Mouse (Mus musculus): ENCODE measurements around the gene Lamb1. TPM values are rescaled to one million over a fixed set of nuclear protein-coding genes. Genes with fewer than 3 reads are reported as not detected.
A peak's percentile ranks its signal among the peaks of the same experiment; 100 is the strongest.

The Lamb1 gene
- total and polyA plus RNA-seq, 3 experiments = 0.11 TPM; not detected in 2

DNA sequence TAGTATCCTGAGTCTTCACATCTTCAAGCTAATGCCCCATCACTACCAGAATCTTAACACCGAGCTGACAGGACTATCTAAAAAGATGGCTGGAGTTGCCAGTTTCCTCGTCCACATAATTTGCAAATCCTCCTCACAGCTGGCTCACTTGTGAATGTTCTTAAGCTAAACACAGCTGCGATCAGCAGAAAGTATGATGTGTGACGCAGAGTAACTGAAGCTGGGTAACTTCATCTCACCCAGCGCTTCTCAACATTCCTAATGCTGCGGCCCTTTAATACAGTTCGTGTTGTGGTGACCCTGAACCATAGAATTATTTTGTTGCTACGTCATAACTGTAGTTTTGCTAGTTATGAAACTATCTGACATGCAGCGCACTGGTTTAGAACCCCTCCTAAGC, 62.1 kb downstream of the Lamb1 start:
- no peak for ATAC-seq (ENCODE audit: extremely low read depth, insufficient number of reproducible peaks, low FRiP score, poor library complexity, severe bottlenecking)
- H3K4me1 ChIP-seq (ENCODE audit: insufficient read depth, low read depth, low read length) = no peaks in the 10 kb centered on the region
- peaks cover 18% of the 10 kb centered on the region for H3K36me3 ChIP-seq (replicated peaks)
- H3K9me3 ChIP-seq (replicated peaks) = no peaks in the 10 kb centered on the region
- H3K4me3 ChIP-seq (ENCODE audit: low read depth, low read length) = no peak overlapping the region
- peaks cover 15% of the 10 kb centered on the region for H3K27me3 ChIP-seq (ENCODE audit: insufficient read depth, low read length)
- TF ChIP-seq CTCF (IDR thresholded peaks at IDR 0.05; ENCODE audit: low read depth, low read length) (no peak), GATA1 (IDR thresholded peaks at IDR 0.05; ENCODE audit: borderline replicate concordance, low read length) (no peak), TAL1 (conservative IDR thresholded peaks at IDR 0.05; ENCODE audit: low read depth, low read length) (no peak), GATA2 (IDR thresholded peaks at IDR 0.05; ENCODE audit: borderline replicate concordance, low read depth, low read length) (no peak), POLR2AphosphoS5 (IDR thresholded peaks at IDR 0.05; ENCODE audit: insufficient replicate concordance, low read depth, low read length) (no peak)
- no peak for DNase-seq (ENCODE audit: low spot score)

DNA sequence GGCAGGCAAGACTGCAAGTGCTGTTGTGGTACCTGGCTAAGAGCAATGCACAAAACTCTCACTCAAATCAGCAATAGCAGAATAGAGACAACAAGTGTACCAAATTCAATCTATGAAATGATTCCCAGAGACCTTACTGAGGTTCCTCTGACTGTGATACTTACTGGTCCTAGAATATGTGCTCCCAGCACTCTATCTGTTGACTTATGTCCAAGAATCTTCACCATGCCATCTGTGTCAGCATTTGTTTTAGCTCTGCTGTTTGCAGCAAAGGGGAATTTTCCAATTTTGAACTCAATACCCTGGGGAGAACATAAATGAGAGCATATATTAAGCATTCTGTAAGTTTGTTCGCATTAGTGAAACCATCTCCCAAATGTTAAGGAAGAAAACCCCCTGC, 68.2 kb downstream of the Lamb1 start:
- Histone ChIP-seq H3K4me3 (ENCODE audit: low read depth, low read length) (no peak overlapping the region), H3K9me3 (replicated peaks) (no peaks in the 10 kb centered on the region), H3K27me3 (ENCODE audit: insufficient read depth, low read length) (no peaks in the 10 kb centered on the region), H3K36me3 (replicated peaks) (peaks cover 74% of the 10 kb centered on the region), H3K4me1 (ENCODE audit: insufficient read depth, low read depth, low read length) (no peaks in the 10 kb centered on the region)
- DNase-seq (ENCODE audit: low spot score) = no peak
- no peak for ATAC-seq (ENCODE audit: extremely low read depth, insufficient number of reproducible peaks, low FRiP score, poor library complexity, severe bottlenecking)
- no peak for TF ChIP-seq GATA1 (IDR thresholded peaks at IDR 0.05; ENCODE audit: borderline replicate concordance, low read length)
- TF ChIP-seq CTCF (IDR thresholded peaks at IDR 0.05; ENCODE audit: low read depth, low read length) = no peak
- no peak for TF ChIP-seq TAL1 (conservative IDR thresholded peaks at IDR 0.05; ENCODE audit: low read depth, low read length)
- no peak for TF ChIP-seq POLR2AphosphoS5 (IDR thresholded peaks at IDR 0.05; ENCODE audit: insufficient replicate concordance, low read depth, low read length)
- no peak for TF ChIP-seq GATA2 (IDR thresholded peaks at IDR 0.05; ENCODE audit: borderline replicate concordance, low read depth, low read length)

DNA sequence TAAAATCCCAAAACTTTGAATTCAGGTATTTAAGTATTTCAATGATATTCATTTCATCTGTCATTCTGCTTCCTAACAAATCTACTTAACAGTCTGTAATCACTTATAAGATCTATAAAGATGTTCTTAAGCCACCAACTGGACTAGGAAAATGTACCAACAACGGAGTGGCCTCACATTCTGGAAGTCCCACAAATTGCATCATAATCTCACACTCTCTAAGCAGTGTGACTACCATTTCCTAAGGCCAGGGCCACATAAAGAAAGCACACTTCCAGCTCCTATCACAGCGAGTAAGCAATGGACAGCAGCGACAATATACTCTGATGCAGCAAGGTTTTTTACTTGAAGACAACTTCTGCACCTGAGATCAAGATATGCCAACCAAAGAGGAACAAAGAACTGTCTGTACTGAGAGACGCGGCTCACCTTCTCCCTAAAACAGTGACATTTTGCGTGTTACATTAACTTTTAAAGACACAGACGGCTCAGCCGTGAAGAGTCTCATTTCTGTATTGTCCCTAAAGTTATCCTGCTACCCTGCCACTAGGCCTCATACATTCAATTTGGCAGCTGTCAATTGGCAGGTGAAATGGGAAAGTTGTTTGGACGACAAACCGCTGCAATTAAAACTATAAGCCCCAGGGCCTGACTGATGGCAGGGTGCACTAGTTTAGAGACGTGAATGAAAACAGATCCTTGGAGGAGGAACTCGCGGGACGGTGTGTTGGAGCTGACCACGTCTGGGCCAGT, 85.3 kb downstream of the Lamb1 start:
- Histone ChIP-seq H3K4me1 (ENCODE audit: insufficient read depth, low read depth, low read length) (peaks cover 26% of the 10 kb centered on the region), H3K4me3 (ENCODE audit: low read depth, low read length) (peak overlapping the region; percentile 93), H3K27me3 (ENCODE audit: insufficient read depth, low read length) (no peaks in the 10 kb centered on the region), H3K9me3 (replicated peaks) (no peaks in the 10 kb centered on the region), H3K36me3 (replicated peaks) (peaks cover 34% of the 10 kb centered on the region)
- TF ChIP-seq POLR2AphosphoS5 (IDR thresholded peaks at IDR 0.05; ENCODE audit: insufficient replicate concordance, low read depth, low read length) (no peak), CTCF (IDR thresholded peaks at IDR 0.05; ENCODE audit: low read depth, low read length) (no peak), TAL1 (conservative IDR thresholded peaks at IDR 0.05; ENCODE audit: low read depth, low read length) (no peak), GATA1 (IDR thresholded peaks at IDR 0.05; ENCODE audit: borderline replicate concordance, low read length) (no peak), GATA2 (IDR thresholded peaks at IDR 0.05; ENCODE audit: borderline replicate concordance, low read depth, low read length) (no peak)
- 0 out of 2 replicates have a peak, but pooled peaks have one; percentile 1 for ATAC-seq (ENCODE audit: extremely low read depth, insufficient number of reproducible peaks, low FRiP score, poor library complexity, severe bottlenecking)
- peak; percentile 6 for DNase-seq (ENCODE audit: low spot score)

DNA sequence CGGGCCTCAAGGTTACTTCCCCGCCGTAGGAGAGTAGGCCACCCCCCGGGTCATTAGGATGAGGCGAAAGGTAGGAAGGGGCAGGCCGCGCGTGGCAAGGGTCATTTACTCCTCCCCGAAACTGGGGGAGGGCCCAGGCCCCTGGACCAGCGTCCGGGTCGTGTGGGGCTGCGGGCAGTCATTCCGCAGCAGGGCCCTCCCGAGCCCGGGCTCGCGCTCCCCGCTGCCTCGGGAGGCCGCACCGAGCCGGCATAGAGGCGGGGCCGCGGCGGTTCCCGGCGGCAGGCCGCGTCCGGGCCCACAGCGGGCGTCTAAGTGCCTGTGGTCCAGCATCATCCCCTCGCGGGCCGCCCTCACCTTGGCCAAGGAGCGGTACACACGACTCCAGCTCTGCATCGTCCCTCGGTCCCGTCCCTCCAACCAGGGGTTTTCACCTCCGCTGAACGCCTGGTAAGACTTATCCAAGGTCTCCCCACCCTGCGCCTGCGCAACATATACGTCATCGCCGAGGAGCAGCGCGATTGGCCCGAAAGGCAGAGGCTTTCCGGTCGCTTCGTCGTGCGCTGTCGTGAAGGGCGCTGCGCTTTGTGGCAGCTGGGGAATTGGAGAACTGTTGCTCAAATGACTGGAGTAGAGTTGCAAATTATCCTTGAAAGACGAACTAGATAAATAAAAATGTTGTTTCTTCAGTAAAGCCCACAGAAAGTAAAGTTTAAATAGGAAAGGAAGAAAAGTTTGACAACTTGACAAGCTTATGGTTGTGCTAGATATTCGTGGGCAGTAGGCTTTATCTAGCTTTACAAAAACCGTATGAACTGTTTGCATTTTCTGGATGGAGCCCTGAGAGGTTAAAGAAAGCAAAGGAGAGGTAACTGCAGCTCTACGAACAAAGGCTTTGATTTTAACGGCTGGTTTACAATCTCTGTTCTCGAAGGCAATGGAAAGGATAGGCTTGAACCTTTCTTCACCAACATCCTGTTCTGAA, 86.2 kb downstream of the Lamb1 start, which contains the start of gene Dld:
Gene Dld, minus strand, starts transcription at position 510 of the 985 bp plus-strand sequence.
- no peaks in the 10 kb centered on the region for H3K27me3 ChIP-seq (ENCODE audit: insufficient read depth, low read length)
- H3K36me3 ChIP-seq (replicated peaks) = peaks cover 28% of the 10 kb centered on the region
- H3K4me1 ChIP-seq (ENCODE audit: insufficient read depth, low read depth, low read length) = peaks cover 26% of the 10 kb centered on the region
- ATAC-seq (ENCODE audit: extremely low read depth, insufficient number of reproducible peaks, low FRiP score, poor library complexity, severe bottlenecking) = peak; percentile 98
- H3K9me3 ChIP-seq (replicated peaks) = 0 out of 2 replicates have a peak, but pooled peaks cover 4% of the 10 kb centered on the region
- TF ChIP-seq TAL1 (conservative IDR thresholded peaks at IDR 0.05; ENCODE audit: low read depth, low read length) (no peak), GATA2 (IDR thresholded peaks at IDR 0.05; ENCODE audit: borderline replicate concordance, low read depth, low read length) (no peak), GATA1 (IDR thresholded peaks at IDR 0.05; ENCODE audit: borderline replicate concordance, low read length) (no peak), CTCF (IDR thresholded peaks at IDR 0.05; ENCODE audit: low read depth, low read length) (no peak), POLR2AphosphoS5 (IDR thresholded peaks at IDR 0.05; ENCODE audit: insufficient replicate concordance, low read depth, low read length) (no peak)
- H3K4me3 ChIP-seq (ENCODE audit: low read depth, low read length) = peak within 1 kb of the TSS; percentile 93
- DNase-seq (ENCODE audit: low spot score) = peak; percentile 98

DNA sequence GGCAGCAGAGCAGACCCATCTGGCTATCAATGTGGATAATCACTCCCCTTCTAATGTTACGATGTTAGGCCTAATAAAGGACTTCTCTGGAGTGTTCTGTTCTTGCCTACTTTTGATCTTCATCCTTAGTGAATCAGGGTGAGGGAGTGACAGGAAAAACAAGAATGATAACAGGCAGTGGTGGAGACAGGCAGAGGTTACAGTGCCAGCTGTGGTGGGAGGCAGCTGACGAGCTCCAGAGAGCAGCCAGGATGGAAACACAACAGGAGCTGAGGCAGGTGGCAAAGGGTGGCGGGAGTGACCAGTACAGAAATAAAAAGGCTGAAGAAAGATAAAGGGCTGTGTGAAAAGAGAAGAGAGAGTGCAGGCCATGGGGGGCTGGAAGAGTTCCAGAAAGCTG, 101.4 kb downstream of the Lamb1 start:
- Histone ChIP-seq H3K4me3 (ENCODE audit: low read depth, low read length) (no peak overlapping the region), H3K27me3 (ENCODE audit: insufficient read depth, low read length) (peaks cover 6% of the 10 kb centered on the region; the same call in 1 of the 2 replicates), H3K9me3 (replicated peaks) (no peaks in the 10 kb centered on the region), H3K36me3 (replicated peaks) (no peaks in the 10 kb centered on the region), H3K4me1 (ENCODE audit: insufficient read depth, low read depth, low read length) (no peaks in the 10 kb centered on the region)
- ATAC-seq (ENCODE audit: extremely low read depth, insufficient number of reproducible peaks, low FRiP score, poor library complexity, severe bottlenecking) (no peak), DNase-seq (ENCODE audit: low spot score) (no peak)
- TF ChIP-seq GATA2 (IDR thresholded peaks at IDR 0.05; ENCODE audit: borderline replicate concordance, low read depth, low read length) (no peak), TAL1 (conservative IDR thresholded peaks at IDR 0.05; ENCODE audit: low read depth, low read length) (no peak), GATA1 (IDR thresholded peaks at IDR 0.05; ENCODE audit: borderline replicate concordance, low read length) (no peak), CTCF (IDR thresholded peaks at IDR 0.05; ENCODE audit: low read depth, low read length) (no peak), POLR2AphosphoS5 (IDR thresholded peaks at IDR 0.05; ENCODE audit: insufficient replicate concordance, low read depth, low read length) (no peak)
